Mouse (Mus musculus) heart, postnatal 0 days (tissue): Measurements from ENCODE around the gene Chrdl1. TPM values are rescaled to one million over a fixed set of nuclear protein-coding genes. Genes with fewer than 3 reads are reported as not detected.
A peak's percentile ranks its signal among the peaks of the same experiment; 100 is the strongest.

Experiments
- ATAC-seq: fragments of 200-750 bp; cut with Nextera tagmentation; 2 replicates; pipeline ENCODE4 v1.8.0; 2017; ENCODE audit warnings: low read depth, moderate number of reproducible peaks, moderate library complexity; ENCODE audit not compliant: insufficient read depth
- DNase-seq: peaks from one replicate; pipeline ENCODE4 v3.0.0-alpha.2; 2016; ENCODE audit warnings: low spot score
- H3K27ac ChIP-seq: fragments of 300-500 bp; sonication (generic); 2 replicates; pipeline ENCODE4 v1.5.1; 2014; ENCODE audit warnings: low read depth, mild to moderate bottlenecking
- H3K27me3 ChIP-seq: fragments of 300-500 bp; sonication (generic); 2 replicates; pipeline ENCODE4 v1.6.1; 2014; ENCODE audit warnings: low read length, mixed read lengths; ENCODE audit not compliant: control insufficient read depth, insufficient read depth
- H3K36me3 ChIP-seq: fragments of 300-500 bp; sonication (generic); replicated peaks from 2 replicates; pipeline ENCODE4 v1.6.1; 2014; ENCODE audit warnings: low read length, mixed read lengths; ENCODE audit not compliant: control insufficient read depth, insufficient read depth
- H3K4me1 ChIP-seq: fragments of 300-500 bp; sonication (generic); 2 replicates; pipeline ENCODE4 v1.6.1; 2014; ENCODE audit warnings: antibody characterized with exemption; ENCODE audit not compliant: control insufficient read depth, insufficient read depth
- H3K4me2 ChIP-seq: fragments of 300-500 bp; sonication (generic); 2 replicates; pipeline ENCODE4 v1.6.1; 2014; ENCODE audit warnings: low read depth, mild to moderate bottlenecking, low read length, moderate library complexity
- H3K4me3 ChIP-seq: fragments of 300-500 bp; sonication (generic); 2 replicates; pipeline ENCODE4 v1.5.1; 2014; ENCODE audit warnings: low read depth, low read length
- H3K9ac ChIP-seq: fragments of 300-500 bp; sonication (generic); replicated peaks from 2 replicates; pipeline ENCODE4 v1.6.1; 2014; ENCODE audit warnings: low read depth, low read length, mixed read lengths
- H3K9me3 ChIP-seq: fragments of 300-500 bp; sonication (generic); replicated peaks from 2 replicates; pipeline ENCODE4 v1.6.1; 2016; ENCODE audit warnings: low read length; ENCODE audit not compliant: control insufficient read depth
- CTCF ChIP-seq: IDR thresholded peaks from 2 replicates; pipeline ENCODE4 v1.5.1; 2016; ENCODE audit warnings: antibody characterized with exemption, control low read depth, low read depth
- EP300 ChIP-seq: IDR thresholded peaks from 2 replicates; pipeline ENCODE4 v1.6.1; 2016; ENCODE audit warnings: antibody characterized with exemption, low read depth
- WGBS: fragments of 180-500 bp; shearing (Covaris S2); extraction: QIAGEN DNeasy Blood & Tissue Kit; methylation state at CpG from one replicate; pipeline ENCODE4 v1.1.7; 2014; 5-methylcytosine and 5-hydroxymethylcytosine counted together
- polyA plus RNA-seq: library from polyadenylated mRNA; unstranded; fragments of >200 nt; fragmentation: Nextera tagmentation; extraction: Ambion mirVana; gene quantifications from 2 replicates; pipeline ENCODE4 v1.2.1, GENCODE M21; 2015
- total RNA-seq: library from RNA; depleted of rRNA; stranded (reverse); fragments of >200 nt; gene quantifications from 2 replicates; pipeline ENCODE4 v1.2.3, GENCODE M21; 2014; ENCODE audit warnings: low replicate concordance; rRNA removed

Chrdl1 gene
- total RNA-seq (0.70 and 1.2 TPM in 2 replicates), polyA plus RNA-seq (0.89 and 1.1 TPM in 2 replicates)

- Histone ChIP-seq H3K4me3 (peak within 1 kb of the TSS; percentile 40), H3K9ac (no peak within 1 kb of the TSS), H3K9me3 (no peaks in the 10 kb centered on the region), H3K4me2 (peak within 1 kb of the TSS; percentile 65), H3K27ac (no peak within 1 kb of the TSS), H3K27me3 (peaks cover 19% of the 10 kb centered on the region), H3K36me3 (no peaks in the 10 kb centered on the region), H3K4me1 (no peaks in the 10 kb centered on the region)
- no peak for TF ChIP-seq EP300
- no peak for TF ChIP-seq CTCF
- DNase-seq: no peak
- 15% methylated on average over 31 of the region's 37 CpGs for WGBS
- 0 out of 2 replicates have a peak, but pooled peaks have one; percentile 33 for ATAC-seq
Measured at GRCm38 (mm10) chrX:143393791-143394369, at the start of gene Chrdl1. Gene Chrdl1, minus strand, starts transcription at chrX:143394262.

- no peak for DNase-seq
- no peak overlapping the region for H3K9ac ChIP-seq
- TF ChIP-seq CTCF: no peak
- TF ChIP-seq EP300: no peak
- no peaks in the 10 kb centered on the region for H3K36me3 ChIP-seq
- no peak for ATAC-seq
- H3K27ac ChIP-seq: no peak overlapping the region
- no peak overlapping the region for H3K4me3 ChIP-seq
- no peaks in the 10 kb centered on the region for H3K9me3 ChIP-seq
- H3K4me2 ChIP-seq: no peak overlapping the region
- H3K4me1 ChIP-seq: no peaks in the 10 kb centered on the region
- no peaks in the 10 kb centered on the region for H3K27me3 ChIP-seq
- WGBS: 42% methylated on average over 4 of the region's 4 CpGs
Measured at GRCm38 (mm10) chrX:143442638-143443037, 48.6 kb upstream of the Chrdl1 start.

- no peak for DNase-seq
- H3K4me2 ChIP-seq: no peak overlapping the region
- TF ChIP-seq CTCF (no peak), EP300 (no peak)
- 51% methylated on average over 2 of the region's 2 CpGs for WGBS
- no peak overlapping the region for H3K4me3 ChIP-seq
- no peak overlapping the region for H3K27ac ChIP-seq
- no peak overlapping the region for H3K9ac ChIP-seq
- no peaks in the 10 kb centered on the region for H3K9me3 ChIP-seq
- no peak for ATAC-seq
- no peaks in the 10 kb centered on the region for H3K27me3 ChIP-seq
- no peaks in the 10 kb centered on the region for H3K36me3 ChIP-seq
- no peaks in the 10 kb centered on the region for H3K4me1 ChIP-seq
Measured at GRCm38 (mm10) chrX:143404601-143405000, 10.5 kb upstream of the Chrdl1 start.

- ATAC-seq (no peak), DNase-seq (no peak)
- TF ChIP-seq CTCF: no peak
- TF ChIP-seq EP300: no peak
- no peak overlapping the region for H3K4me2 ChIP-seq
- no peaks in the 10 kb centered on the region for H3K4me1 ChIP-seq
- H3K9me3 ChIP-seq: no peaks in the 10 kb centered on the region
- no peak overlapping the region for H3K27ac ChIP-seq
- H3K9ac ChIP-seq: no peak overlapping the region
- no peak overlapping the region for H3K4me3 ChIP-seq
- no peaks in the 10 kb centered on the region for H3K36me3 ChIP-seq
- H3K27me3 ChIP-seq: no peaks in the 10 kb centered on the region
- WGBS: 53% methylated on average over 4 of the region's 4 CpGs
Measured at GRCm38 (mm10) chrX:143366256-143366959, 27.7 kb downstream of the Chrdl1 start.

GRCm38 (mm10) chrX:143347227-143347626 is 46.8 kb downstream of the Chrdl1 start:
- no peaks in the 10 kb centered on the region for H3K27me3 ChIP-seq
- no peak for DNase-seq
- no peak overlapping the region for H3K9ac ChIP-seq
- H3K4me1 ChIP-seq: no peaks in the 10 kb centered on the region
- WGBS: 60% methylated on average over 5 of the region's 5 CpGs
- H3K9me3 ChIP-seq: no peaks in the 10 kb centered on the region
- no peak overlapping the region for H3K4me2 ChIP-seq
- ATAC-seq: no peak
- no peaks in the 10 kb centered on the region for H3K36me3 ChIP-seq
- TF ChIP-seq CTCF: no peak
- no peak for TF ChIP-seq EP300
- H3K4me3 ChIP-seq: no peak overlapping the region
- H3K27ac ChIP-seq: no peak overlapping the region
